Mouse (Mus musculus): ENCODE measurements around the gene Lrig3.

Lrig3 gene

GRCm38 (mm10) chr10:126002818-126003506, 37.0 kb downstream of the Lrig3 start:
- peak; percentile 55 for DNase-seq

DNA sequence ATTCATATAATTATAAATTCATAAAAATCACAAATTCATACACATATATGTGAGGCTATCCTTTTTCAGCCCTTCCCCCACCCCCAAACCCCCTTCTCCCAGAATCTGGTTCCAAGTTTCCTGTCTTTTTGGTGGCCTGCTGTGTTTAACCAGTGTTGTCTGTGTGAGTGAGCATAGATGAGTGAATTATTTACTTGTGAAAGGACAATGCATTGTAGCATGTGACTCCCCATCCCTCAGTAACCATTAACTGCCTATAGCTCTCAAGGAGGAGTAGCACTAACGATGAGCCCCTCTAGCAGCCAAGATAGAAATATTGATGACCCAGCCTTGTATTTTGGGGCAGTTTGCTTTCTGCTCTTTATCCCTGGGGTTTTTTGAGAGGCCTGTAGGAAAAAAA, 37.9 kb downstream of the Lrig3 start:
- DNase-seq, result no peak

GRCm38 (mm10) chr10:126013667-126014066, 47.7 kb downstream of the Lrig3 start:
- no peak for DNase-seq

DNA sequence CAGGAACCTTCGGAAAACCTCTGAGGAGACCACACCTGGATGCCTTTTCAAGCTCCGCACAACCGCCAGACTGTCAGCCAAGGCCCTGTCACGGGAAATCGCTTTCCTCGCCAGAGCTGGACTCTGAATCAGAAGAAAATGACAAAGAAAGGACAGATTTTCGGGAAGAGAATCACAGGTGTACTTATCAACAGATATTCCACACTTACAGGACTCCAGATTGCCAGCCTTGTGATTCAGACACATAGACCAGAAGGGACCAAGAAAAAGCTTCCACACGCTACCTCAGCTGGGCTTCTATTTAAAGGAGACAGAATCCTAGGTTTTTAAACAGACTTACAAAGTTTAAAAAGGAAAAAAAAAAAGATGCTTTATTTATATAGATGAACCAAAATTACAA, 48.7 kb downstream of the Lrig3 start:
- DNase-seq, result no peak

GRCm38 (mm10) chr10:126015644-126016043, 49.7 kb downstream of the Lrig3 start:
- no peak for DNase-seq

DNA sequence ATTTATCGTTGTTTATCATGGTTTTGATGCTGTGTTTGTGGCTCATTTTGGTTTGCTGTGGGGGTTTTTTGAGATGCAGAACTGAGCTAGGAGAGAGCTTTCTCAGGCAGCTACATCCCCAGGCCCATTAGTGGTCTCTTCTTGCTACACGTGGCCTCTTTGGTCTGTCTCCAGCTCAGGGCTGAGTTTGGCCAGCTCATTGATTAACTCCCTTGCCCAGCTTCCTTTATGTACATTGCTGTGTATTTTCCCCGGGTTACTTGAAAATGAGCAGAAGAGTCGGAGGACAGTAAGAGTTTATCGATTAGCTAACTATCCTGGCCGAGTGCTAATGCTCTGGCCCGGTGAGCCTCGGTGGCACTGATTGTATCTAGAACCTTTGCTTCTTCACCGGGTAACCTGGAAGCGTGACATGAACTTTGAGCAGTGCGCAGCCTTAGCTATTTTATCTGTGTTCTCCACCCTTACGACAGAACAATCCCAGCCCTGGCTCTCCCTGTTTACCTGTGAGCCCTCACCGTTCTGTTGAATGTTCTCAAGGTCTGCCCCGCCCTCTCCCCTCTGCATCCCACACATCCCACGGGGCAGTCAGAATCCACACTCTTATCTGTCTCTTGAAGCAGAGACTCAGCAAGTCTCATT, 53.5 kb downstream of the Lrig3 start:
- no peak for DNase-seq

DNA sequence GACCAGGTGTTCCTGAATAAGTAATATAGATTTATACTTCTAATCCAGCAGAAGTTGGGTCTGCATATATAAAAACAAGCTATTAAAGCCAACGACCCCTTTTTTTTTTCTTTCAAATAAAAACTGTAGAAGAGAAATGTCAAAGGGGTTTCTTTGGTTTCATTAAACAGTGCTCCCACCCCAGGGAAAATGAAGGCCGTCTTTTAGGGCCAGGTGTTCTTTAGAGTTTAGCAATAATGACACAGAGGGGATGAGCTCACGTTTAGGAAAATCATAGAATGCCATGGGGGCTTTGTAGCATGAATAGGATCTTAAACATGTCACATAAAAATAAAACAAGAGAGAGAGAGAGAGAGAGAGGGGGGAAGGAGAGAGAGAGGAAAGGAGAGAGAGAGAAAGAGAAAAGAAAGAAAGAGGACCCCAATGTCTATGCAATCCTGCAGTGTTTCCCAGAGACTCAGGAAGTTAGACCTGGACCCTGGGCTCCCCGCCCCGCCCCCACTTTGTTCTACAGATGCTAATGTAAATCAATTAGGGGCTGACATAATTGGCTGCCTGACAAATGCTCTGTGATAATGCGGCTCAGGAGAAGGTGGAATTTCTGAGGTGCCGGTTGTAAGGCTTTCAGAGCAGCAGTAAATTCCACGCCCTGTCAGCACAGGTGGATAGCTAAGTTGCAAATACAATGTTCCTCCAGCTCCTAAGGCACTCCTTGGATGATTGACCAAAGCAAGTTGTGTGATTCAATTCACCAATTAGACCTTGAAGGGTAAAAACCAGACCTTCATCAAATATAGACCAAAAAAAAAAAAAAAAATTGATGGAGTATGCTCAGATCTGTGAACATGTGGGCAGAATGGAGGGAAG, 62.8 kb downstream of the Lrig3 start:
- no peak for DNase-seq

GRCm38 (mm10) chr10:126029441-126030114, 63.6 kb downstream of the Lrig3 start:
- DNase-seq, result no peak

DNA sequence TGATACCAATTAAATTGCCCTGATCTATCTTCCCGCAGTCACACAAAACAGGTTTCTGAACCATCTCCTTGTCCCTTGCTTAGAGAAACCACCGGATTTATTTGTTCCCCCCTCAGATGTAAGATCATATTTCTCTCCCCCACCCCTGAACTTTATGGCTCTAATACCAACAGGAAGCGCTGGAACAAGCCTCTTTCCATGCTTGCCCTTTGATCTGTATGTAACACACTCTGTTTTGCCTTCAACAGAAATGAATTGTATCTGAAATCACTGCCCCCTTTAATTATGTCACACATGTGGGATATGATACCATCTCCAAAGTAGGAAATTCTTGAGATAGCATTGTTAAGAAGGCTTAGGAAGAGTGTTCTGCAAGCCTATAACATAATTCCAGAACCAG, 90.9 kb downstream of the Lrig3 start:
- no peak for DNase-seq

- no peak for DNase-seq
Measured at GRCm38 (mm10) chr10:126062812-126063211, 96.8 kb downstream of the Lrig3 start.
